Mouse (Mus musculus) hindbrain, embryonic 10.5 days (tissue): ENCODE results near the gene Adsl. TPM values are rescaled to one million over a fixed set of nuclear protein-coding genes. Genes with fewer than 3 reads are reported as not detected.

ENCODE experiments used
- DNase-seq: peaks from one replicate; pipeline ENCODE4 v3.0.0-alpha.2; 2017; ENCODE audit warnings: low spot score
- H3K27ac ChIP-seq: fragments of 300-500 bp; sonication (generic); 2 replicates; pipeline ENCODE4 v1.5.1; 2016; ENCODE audit warnings: mild to moderate bottlenecking, moderate library complexity
- H3K27me3 ChIP-seq: fragments of 300-500 bp; sonication (generic); 2 replicates; pipeline ENCODE4 v1.6.1; 2016; ENCODE audit warnings: mild to moderate bottlenecking; ENCODE audit not compliant: poor library complexity, insufficient read depth, severe bottlenecking
- H3K36me3 ChIP-seq: fragments of 300-500 bp; sonication (generic); 2 replicates; pipeline ENCODE4 v1.6.1; 2016; ENCODE audit warnings: mild to moderate bottlenecking, moderate library complexity
- H3K4me1 ChIP-seq: fragments of 300-500 bp; sonication (generic); replicated peaks from 2 replicates; pipeline ENCODE4 v1.6.1; 2016; ENCODE audit warnings: mild to moderate bottlenecking
- H3K4me3 ChIP-seq: fragments of 300-500 bp; sonication (generic); 2 replicates; pipeline ENCODE4 v1.5.1; 2016; ENCODE audit warnings: mild to moderate bottlenecking, moderate library complexity
- H3K9me3 ChIP-seq: fragments of 300-500 bp; sonication (generic); 2 replicates; pipeline ENCODE4 v1.6.1; 2016; ENCODE audit warnings: mild to moderate bottlenecking, moderate library complexity
- WGBS: fragments of 180-500 bp; shearing (Covaris S2); methylation state at CpG from one replicate; pipeline ENCODE4 v1.1.7; 2016; 5-methylcytosine and 5-hydroxymethylcytosine counted together
- polyA plus RNA-seq: library from polyadenylated mRNA; unstranded; fragments of >200 nt; fragmentation: Nextera tagmentation; extraction: Ambion mirVana; gene quantifications from 2 replicates; pipeline ENCODE4 v1.2.1, GENCODE M21; 2016

Gene Adsl
- polyA plus RNA-seq, 1 experiment from 2014 or later = 195 TPM

DNA sequence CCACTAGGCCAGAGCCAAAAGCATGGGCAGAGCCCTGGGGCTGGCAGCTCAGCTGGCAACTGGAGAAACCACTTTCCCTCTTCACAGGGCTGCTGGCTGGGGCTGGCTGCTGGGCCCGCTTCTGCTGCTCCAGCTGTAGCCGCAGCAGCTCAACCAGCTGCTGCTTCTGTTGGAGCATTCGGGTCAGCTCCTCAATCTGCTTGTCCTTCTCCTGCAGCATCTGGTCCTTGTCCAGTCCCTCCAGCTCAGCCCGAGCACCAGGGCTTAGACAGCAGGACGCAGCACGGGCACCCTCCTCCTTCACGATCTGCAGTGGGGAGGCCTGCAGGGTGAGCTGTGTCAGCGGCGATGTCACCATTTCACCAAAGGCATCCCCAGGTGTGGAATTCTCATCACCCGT is 68.2 kb downstream of the Adsl start:
- Histone ChIP-seq H3K27me3 (no peaks in the 10 kb centered on the region), H3K9me3 (no peaks in the 10 kb centered on the region), H3K4me1 (no peaks in the 10 kb centered on the region), H3K36me3 (peaks cover 100% of the 10 kb centered on the region), H3K4me3 (no peak overlapping the region), H3K27ac (no peak overlapping the region)
- no peak for DNase-seq
- WGBS = 89% methylated on average over 10 of the region's 10 CpGs

GRCm38 (mm10) chr15:81017308-81017707 is 69.0 kb downstream of the Adsl start:
- DNase-seq = no peak
- no peak overlapping the region for H3K4me3 ChIP-seq
- no peaks in the 10 kb centered on the region for H3K27me3 ChIP-seq
- 93% methylated on average over 7 of the region's 7 CpGs for WGBS
- no peak overlapping the region for H3K27ac ChIP-seq
- no peaks in the 10 kb centered on the region for H3K4me1 ChIP-seq
- H3K36me3 ChIP-seq = peaks cover 100% of the 10 kb centered on the region
- H3K9me3 ChIP-seq = no peaks in the 10 kb centered on the region

Other genes with a start within 250 kb of the Adsl start
- gene Tnrc6b, start 237.2 kb upstream of the Adsl start, polyA plus RNA-seq = 42.7 and 43.3 TPM in 2 replicates
- gene Sgsm3, start 29.3 kb downstream of the Adsl start, polyA plus RNA-seq = 36.6 and 39.9 TPM in 2 replicates
- 25.4 and 31.3 TPM in 2 replicates for gene Mrtfa, start 242.3 kb downstream of the Adsl start, polyA plus RNA-seq